In genomic region chr3:137547414-137547877, GRCm38 (mm10) we compare ENCODE assay signal across 8 mouse cellular contexts.
A peak's percentile ranks its signal among the peaks of the same experiment; 100 is the strongest.
DNase-seq lines count a peak whose midpoint lies in the region; ATAC-seq and TF ChIP-seq lines count a peak whose summit lies in the region.

No protein-coding gene starts in this region.

- H3K4me2 ChIP-seq in embryonic facial prominence, embryonic 12.5 days (replicated peaks) = peak overlapping the region; percentile 43
- peak overlapping the region; percentile 51 for H3K4me2 ChIP-seq in hindbrain, embryonic 12.5 days (replicated peaks)
- H3K4me2 ChIP-seq in myocyte (ENCODE audit: low read depth) = peak overlapping the region; percentile 21

- in situ Hi-C loops in ES-E14 (cut with MboI; ENCODE audit: low sequenced_read_pairs in 2 of 2, unreplicated experiment in 2 of 2) = no loop called here

- H3K9ac ChIP-seq in ES-E14 (ENCODE audit: insufficient read depth, low read depth, low read length, poor library complexity, severe bottlenecking) = no peak overlapping the region
- H3K9ac ChIP-seq in embryonic facial prominence, embryonic 12.5 days = no peak overlapping the region
- H3K9ac ChIP-seq in hindbrain, embryonic 12.5 days = 0 out of 2 replicates have a peak overlapping the region, but pooled peaks have one; percentile 9

- H3ac ChIP-seq in myocyte (ENCODE audit: control insufficient read depth, insufficient read length) = no peak overlapping the region

- 0 out of 2 replicates have a peak, but pooled peaks cover 3% of the 10 kb centered on the region for H3K27me3 ChIP-seq in embryonic facial prominence, embryonic 12.5 days
- H3K27me3 ChIP-seq in hindbrain, embryonic 12.5 days = peaks cover 23% of the 10 kb centered on the region
- no peaks in the 10 kb centered on the region for H3K27me3 ChIP-seq in myocyte (ENCODE audit: control insufficient read depth, insufficient read depth, insufficient read length)

- no peak overlapping the region for H3K27ac ChIP-seq in ES-E14 (ENCODE audit: insufficient read depth, low read depth, low read length, poor library complexity, severe bottlenecking)
- peak overlapping the region; percentile 77 for H3K27ac ChIP-seq in embryonic facial prominence, embryonic 12.5 days
- peak overlapping the region; percentile 5; the same call in 1 of the 2 replicates for H3K27ac ChIP-seq in hindbrain, embryonic 12.5 days

- ATAC-seq in embryonic facial prominence, embryonic 12.5 days (ENCODE audit: insufficient number of reproducible peaks, insufficient read depth, low FRiP score, low TSS enrichment) = peak; percentile 41; the same call in 1 of the 2 replicates
- peak; percentile 78 for ATAC-seq in hindbrain, embryonic 12.5 days (ENCODE audit: low FRiP score)

- peak; percentile 39 for DNase-seq in gastrocnemius, adult 18-20 months (ENCODE audit: low spot score)
- DNase-seq in gastrocnemius, postnatal 4 days (ENCODE audit: low spot score in 2 of 2) = no peak
- peak; percentile 84 for DNase-seq in ES-E14 (ENCODE audit: low read depth, low spot score)
- no peak for DNase-seq in spleen, adult 12 weeks (ENCODE audit: low spot score)
- DNase-seq in B cell, adult 2 months = no peak

- no peaks in the 10 kb centered on the region for H3K9me3 ChIP-seq in ES-E14 (ENCODE audit: control insufficient read depth, insufficient read depth, low read depth, low read length)
- H3K9me3 ChIP-seq in embryonic facial prominence, embryonic 12.5 days = no peaks in the 10 kb centered on the region
- H3K9me3 ChIP-seq in hindbrain, embryonic 12.5 days (replicated peaks) = no peaks in the 10 kb centered on the region

- H3K4me3 ChIP-seq in ES-E14 (ENCODE audit: insufficient read depth in 1 of 2, low read depth in 1 of 2, low read length in 2 of 2, poor library complexity in 1 of 2, severe bottlenecking in 1 of 2) (no peak overlapping the region), myocyte (no peak overlapping the region)
- peak overlapping the region; percentile 6 for H3K4me3 ChIP-seq in embryonic facial prominence, embryonic 12.5 days
- H3K4me3 ChIP-seq in hindbrain, embryonic 12.5 days = peak overlapping the region; percentile 19

- WGBS in embryonic facial prominence, embryonic 12.5 days = 4% methylated on average over 12 of the region's 12 CpGs
- 2% methylated on average over 12 of the region's 12 CpGs for WGBS in hindbrain, embryonic 12.5 days

- H3K4me1 ChIP-seq in ES-E14 (ENCODE audit: control insufficient read depth in 2 of 2, insufficient read depth in 2 of 2, low read length in 2 of 2, poor library complexity in 1 of 2) = peaks cover 0 to 2% of the 10 kb centered on the region in 2 experiments; a peak in 1 of 4 replicates
- H3K4me1 ChIP-seq in embryonic facial prominence, embryonic 12.5 days = peaks cover 12% of the 10 kb centered on the region; the same call in 1 of the 2 replicates
- H3K4me1 ChIP-seq in hindbrain, embryonic 12.5 days = peaks cover 10% of the 10 kb centered on the region

- no peak for TF ChIP-seq POLR2A in myocyte (IDR thresholded peaks at IDR 0.05; ENCODE audit: insufficient read length, low read depth)

- no peaks in the 10 kb centered on the region for H3K79me2 ChIP-seq in myocyte (ENCODE audit: control insufficient read depth, insufficient read depth)

- H3K36me3 ChIP-seq in ES-E14 (ENCODE audit: control insufficient read depth, insufficient read depth, low read length, poor library complexity, severe bottlenecking) (no peaks in the 10 kb centered on the region), myocyte (ENCODE audit: control insufficient read depth, insufficient read depth) (no peaks in the 10 kb centered on the region)
- H3K36me3 ChIP-seq in embryonic facial prominence, embryonic 12.5 days = no peaks in the 10 kb centered on the region
- no peaks in the 10 kb centered on the region for H3K36me3 ChIP-seq in hindbrain, embryonic 12.5 days

TF ChIP-seq in ES-E14, 5 proteins besides CTCF, POLR2A, EP300 and RAD21:
- TF ChIP-seq ZNF384 (IDR thresholded peaks at IDR 0.05; ENCODE audit: low read depth, low read length) (no peak), HCFC1 (IDR thresholded peaks at IDR 0.05; ENCODE audit: borderline replicate concordance, insufficient read depth, low read length) (no peak), MAFK (IDR thresholded peaks at IDR 0.05; ENCODE audit: insufficient read depth, low read depth, low read length) (no peak), CHD2 (IDR thresholded peaks at IDR 0.05; ENCODE audit: low read depth, low read length) (no peak), ZC3H11A (IDR thresholded peaks at IDR 0.05; ENCODE audit: borderline replicate concordance, low read depth, low read length) (no peak)

TF ChIP-seq in myocyte, 11 proteins besides CTCF, POLR2A, EP300 and RAD21:
- TF ChIP-seq MYOD1 (IDR thresholded peaks at IDR 0.05; ENCODE audit: control insufficient read depth in 1 of 3, insufficient read length in 2 of 3, low read depth in 2 of 3) (no peak), MAX (IDR thresholded peaks at IDR 0.05; ENCODE audit: low read depth) (no peak), MYOG (IDR thresholded peaks at IDR 0.05; ENCODE audit: control insufficient read depth in 1 of 3, insufficient read depth in 1 of 3, insufficient read length in 2 of 3, low read depth in 2 of 3) (no peak), USF1 (IDR thresholded peaks at IDR 0.05; ENCODE audit: low read depth) (no peak), REST (IDR thresholded peaks at IDR 0.05; ENCODE audit: insufficient read depth, insufficient read length) (no peak), SRF (IDR thresholded peaks at IDR 0.05; ENCODE audit: control insufficient read depth, insufficient read length, low read depth) (no peak), TCF12 (IDR thresholded peaks at IDR 0.05; ENCODE audit: insufficient read depth, poor library complexity, severe bottlenecking) (no peak), E2F4 (IDR thresholded peaks at IDR 0.05; ENCODE audit: insufficient read depth) (no peak), POLR2AphosphoS2 (IDR thresholded peaks at IDR 0.05; ENCODE audit: insufficient read length, low read depth) (no peak), TCF3 (IDR thresholded peaks at IDR 0.05; ENCODE audit: insufficient read length, low read depth) (no peak), CEBPB (IDR thresholded peaks at IDR 0.05; ENCODE audit: insufficient read depth, poor library complexity, severe bottlenecking) (no peak)

Comparison
In these comparisons a context has a peak if more than half of its experiments do, and no peak if none do; other contexts are left out.
1. DNase-seq: peak in gastrocnemius, adult 18-20 months (single experiment) and ES-E14 (single experiment); none in gastrocnemius, postnatal 4 days (0 of 2), spleen, adult 12 weeks (single experiment) and B cell, adult 2 months (0 of 2).
2. H3K4me3 ChIP-seq: peak in embryonic facial prominence, embryonic 12.5 days (single experiment) and hindbrain, embryonic 12.5 days (single experiment); none in ES-E14 (0 of 2) and myocyte (single experiment).
3. Peak in every context shown above with its lines, with median percentiles within 50 percentile points of each other: H3K4me2 ChIP-seq.